In genomic region chr12:55564187-55564963, GRCm38 (mm10) we compare ENCODE assay signal across 28 mouse cellular contexts. TPM values are rescaled to one million over a fixed set of nuclear protein-coding genes. Genes with fewer than 3 reads are reported as not detected.
A peak's percentile ranks its signal among the peaks of the same experiment; 100 is the strongest.
DNase-seq lines count a peak whose midpoint lies in the region; ATAC-seq and TF ChIP-seq lines count a peak whose summit lies in the region.
"Had no signal": no experiment of that assay in that cellular context is flagged by ENCODE, and none has a peak within 500 bp of the region (broad histone marks: within the 10 kb centered on the region; RNA-seq: fewer than 3 reads in every experiment).

No protein-coding gene starts in this region.

- no peak overlapping the region for H3K4me3 ChIP-seq in kidney, postnatal 0 days (replicated peaks; ENCODE audit: low read depth, low read length)
- no peak overlapping the region for H3K4me3 ChIP-seq in left cerebral cortex, adult 2 months
- H3K4me3 ChIP-seq: embryonic facial prominence, embryonic 13.5 days; heart, embryonic 10.5 days; hindbrain, embryonic 12.5 days; intestine, embryonic 15.5 days; limb, embryonic 15.5 days; midbrain, embryonic 10.5 days; neural tube, embryonic 12.5 days had no signal

- TF ChIP-seq CTCF in kidney, postnatal 0 days (IDR thresholded peaks at IDR 0.05; ENCODE audit: low read depth), result 0 out of 2 replicates have a peak, but pooled peaks have one; percentile 5
- no peak; the same call in 1 of the 2 replicates for TF ChIP-seq CTCF in left cerebral cortex, adult 2 months (IDR thresholded peaks at IDR 0.05)

- intact Hi-C loops in left cerebral cortex, adult 2 months (cut with DNase I), result no loop called here

- no peak overlapping the region for H3K9ac ChIP-seq in kidney, postnatal 0 days (ENCODE audit: low read depth, low read length)
- H3K9ac ChIP-seq: embryonic facial prominence, embryonic 13.5 days; hindbrain, embryonic 12.5 days; intestine, embryonic 15.5 days; limb, embryonic 15.5 days; neural tube, embryonic 12.5 days had no signal

- no peak for ATAC-seq in kidney, postnatal 0 days (replicated peaks; ENCODE audit: low FRiP score, low read depth)
- ATAC-seq: forebrain, embryonic 16.5 days; intestine, embryonic 15.5 days had no signal

- H3K36me3 ChIP-seq in kidney, postnatal 0 days (ENCODE audit: insufficient read depth, low read length), result no peaks in the 10 kb centered on the region
- H3K36me3 ChIP-seq: embryonic facial prominence, embryonic 13.5 days; heart, embryonic 10.5 days; hindbrain, embryonic 12.5 days; intestine, embryonic 15.5 days; limb, embryonic 15.5 days; midbrain, embryonic 10.5 days; neural tube, embryonic 12.5 days had no signal

- H3K27ac ChIP-seq in kidney, postnatal 0 days, result no peak overlapping the region
- no peak overlapping the region for H3K27ac ChIP-seq in left cerebral cortex, adult 2 months
- H3K27ac ChIP-seq: embryonic facial prominence, embryonic 13.5 days; heart, embryonic 10.5 days; hindbrain, embryonic 12.5 days; intestine, embryonic 15.5 days; limb, embryonic 15.5 days; macrophage; midbrain, embryonic 10.5 days; neural tube, embryonic 12.5 days had no signal

- no peaks in the 10 kb centered on the region for H3K4me1 ChIP-seq in kidney, postnatal 0 days (replicated peaks; ENCODE audit: insufficient read depth, low read length)
- H3K4me1 ChIP-seq: embryonic facial prominence, embryonic 13.5 days; intestine, embryonic 15.5 days; limb, embryonic 15.5 days had no signal

- H3K27me3 ChIP-seq in kidney, postnatal 0 days (ENCODE audit: insufficient read depth, low read length), result no peaks in the 10 kb centered on the region
- H3K27me3 ChIP-seq: embryonic facial prominence, embryonic 13.5 days; hindbrain, embryonic 12.5 days; intestine, embryonic 15.5 days; limb, embryonic 15.5 days; neural tube, embryonic 12.5 days had no signal

- 85% methylated on average over 9 of the region's 9 CpGs for WGBS in kidney, postnatal 0 days

- H3K4me2 ChIP-seq in kidney, postnatal 0 days (ENCODE audit: low read length), result no peak overlapping the region
- H3K4me2 ChIP-seq: embryonic facial prominence, embryonic 13.5 days; hindbrain, embryonic 12.5 days; intestine, embryonic 15.5 days; limb, embryonic 15.5 days; neural tube, embryonic 12.5 days had no signal

- no peaks in the 10 kb centered on the region for H3K9me3 ChIP-seq in kidney, postnatal 0 days (replicated peaks; ENCODE audit: low read length)
- H3K9me3 ChIP-seq: embryonic facial prominence, embryonic 13.5 days; heart, embryonic 10.5 days; hindbrain, embryonic 12.5 days; intestine, embryonic 15.5 days; limb, embryonic 15.5 days; midbrain, embryonic 10.5 days; neural tube, embryonic 12.5 days had no signal

- no peak for DNase-seq in kidney, postnatal 0 days (ENCODE audit: low spot score)
- DNase-seq in kidney, adult 18-20 months, result no peak
- DNase-seq in thymus, postnatal 4 days, result peak; percentile 30
- DNase-seq in thymus, postnatal 14 days, result no peak
- peak; percentile 84 for DNase-seq in ZHBTc4 (ENCODE audit: low read depth, low spot score)
- DNase-seq in testis, postnatal 14 days (ENCODE audit: low spot score), result peak; percentile 48
- no peak for DNase-seq in left cerebral cortex, adult 2 months (ENCODE audit: extremely low spot score in 1 of 2, low spot score in 2 of 2)
- no peak for DNase-seq in urinary bladder, postnatal 25 days (ENCODE audit: low spot score)
- DNase-seq: adrenal gland, adult 8-10 months; cerebellum, adult 9-10 months; gastrocnemius, postnatal 36 days; heart, postnatal 10 days; kidney, postnatal 4 days; lung, adult 2 months had no signal

RNA-seq across cellular contexts. Expression of gene Aldoart2, which starts 0.7 kb away (rescaled TPM):
- not detected in 2 replicates for polyA plus RNA-seq in kidney, postnatal 0 days (2015; fragmentation: Nextera tagmentation; extraction: Ambion mirVana)
- total RNA-seq in left cerebral cortex, adult 2 months (2021), result not detected
- total RNA-seq: adrenal gland, adult 8-10 months; heart, postnatal 10 days; left cerebral cortex, postnatal 14 days had no signal
- polyA plus RNA-seq: C2C12; cortical plate, adult 2 months; embryonic facial prominence, embryonic 13.5 days; forebrain, embryonic 16.5 days; heart, embryonic 10.5 days; hindbrain, embryonic 12.5 days; kidney, embryonic 14.5 days; limb, embryonic 15.5 days; lung, adult 2 months; macrophage; midbrain, embryonic 10.5 days; neural tube, embryonic 12.5 days; thymus, postnatal 0 days had no signal

RNA-seq across cellular contexts. Expression of gene Insm2, which starts 34.9 kb away (rescaled TPM):
- 0.08 and 0.09 TPM in 2 replicates for polyA plus RNA-seq in kidney, postnatal 0 days (2015; fragmentation: Nextera tagmentation; extraction: Ambion mirVana)
- under 1 TPM; 0.12 to 0.20 TPM for total RNA-seq in left cerebral cortex, adult 2 months (2021)
- total RNA-seq: gastrocnemius, postnatal 36 days; heart, postnatal 10 days had no signal
- polyA plus RNA-seq: C2C12; embryonic facial prominence, embryonic 13.5 days; lung, adult 2 months; macrophage had no signal

Comparison
In these comparisons a context has a peak if more than half of its experiments do, and no peak if none do; other contexts are left out.
1. DNase-seq: peak in thymus, postnatal 4 days (single experiment), ZHBTc4 (single experiment) and testis, postnatal 14 days (single experiment); none in kidney, postnatal 0 days (single experiment), kidney, adult 18-20 months (single experiment), thymus, postnatal 14 days (single experiment), left cerebral cortex, adult 2 months (0 of 2) and urinary bladder, postnatal 25 days (single experiment).